Mouse (Mus musculus) liver, postnatal 0 days (tissue): ENCODE data around the gene Moxd1.

ENCODE experiments used
- CTCF ChIP-seq: sonication (generic); IDR thresholded peaks from 2 replicates; pipeline ENCODE4 v1.5.1; 2016; ENCODE audit warnings: antibody characterized with exemption, low read depth
- EP300 ChIP-seq: IDR thresholded peaks from 2 replicates; pipeline ENCODE4 v1.6.1; 2016; ENCODE audit warnings: antibody characterized with exemption, low read depth, mild to moderate bottlenecking

- TF ChIP-seq CTCF (no peak), EP300 (no peak)
Measured at GRCm38 (mm10) chr10:24320326-24320725, 97.0 kb downstream of the Moxd1 start.
